Mouse (Mus musculus) WW6 (cell line): ENCODE results near the gene Prkcz.

Source experiments
- DNase-seq: peaks from one replicate; pipeline ENCODE4 v3.0.0-alpha.2; 2013; ENCODE audit warnings: low read depth, low spot score

The Prkcz gene

GRCm38 (mm10) chr4:155361303-155361791 is at the start of gene Prkcz:
Gene Prkcz, minus strand, starts transcription at chr4:155361361.
- peak; percentile 91 for DNase-seq

- DNase-seq = peak; percentile 58
These were observed 48.1 kb upstream of the Prkcz start, which contains the start of gene Cfap74 for GRCm38 (mm10) chr4:155409058-155409776. Gene Cfap74, plus strand, starts transcription at chr4:155409190.

- no peak for DNase-seq
These were observed 47.5 kb upstream of the Prkcz start for GRCm38 (mm10) chr4:155408695-155409057.

- DNase-seq = no peak
These were observed 41.3 kb upstream of the Prkcz start for GRCm38 (mm10) chr4:155402489-155402888.

- DNase-seq = no peak
These were observed 40.0 kb upstream of the Prkcz start for GRCm38 (mm10) chr4:155401121-155401520.

DNA sequence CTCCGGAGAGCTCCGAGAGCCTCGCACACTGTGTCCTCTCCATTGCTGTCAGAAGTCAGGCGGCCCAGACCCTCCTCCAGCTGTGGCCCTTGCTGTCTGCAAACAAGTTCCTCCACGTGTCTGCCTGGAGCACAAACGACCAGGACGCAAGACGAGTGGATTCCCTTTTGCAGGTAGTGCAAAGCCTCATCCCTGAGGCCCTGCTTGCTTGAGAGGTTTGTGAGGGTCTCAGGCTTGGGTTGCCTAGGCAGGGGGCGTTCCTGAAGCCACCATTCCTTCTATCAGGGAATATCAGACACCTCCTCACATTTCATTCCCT is 37.0 kb upstream of the Prkcz start:
- DNase-seq = no peak

- DNase-seq = no peak
These were observed 36.5 kb upstream of the Prkcz start, which contains the start of gene Gabrd for GRCm38 (mm10) chr4:155397511-155398221. Gene Gabrd, minus strand, starts transcription at chr4:155398112.

DNA sequence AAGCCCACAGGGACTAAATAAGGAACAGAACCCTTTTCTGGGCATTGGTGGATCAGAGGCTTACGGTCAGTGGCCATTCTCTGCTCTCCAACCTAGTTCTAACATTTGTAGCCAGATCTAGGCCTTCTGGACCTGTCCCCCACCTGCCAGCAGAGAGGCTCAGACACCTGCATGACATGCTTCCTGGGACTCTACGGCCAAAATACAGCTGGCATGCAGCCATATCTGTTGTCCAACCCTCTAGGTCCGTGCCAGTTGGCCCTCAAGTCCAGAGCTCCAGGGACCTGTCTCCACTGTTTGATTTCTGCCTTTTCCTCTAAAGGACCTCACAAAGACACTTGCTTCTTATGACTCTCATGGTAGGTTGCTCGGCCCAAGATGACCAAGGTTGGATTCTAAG is 35.6 kb upstream of the Prkcz start:
- DNase-seq = no peak

DNA sequence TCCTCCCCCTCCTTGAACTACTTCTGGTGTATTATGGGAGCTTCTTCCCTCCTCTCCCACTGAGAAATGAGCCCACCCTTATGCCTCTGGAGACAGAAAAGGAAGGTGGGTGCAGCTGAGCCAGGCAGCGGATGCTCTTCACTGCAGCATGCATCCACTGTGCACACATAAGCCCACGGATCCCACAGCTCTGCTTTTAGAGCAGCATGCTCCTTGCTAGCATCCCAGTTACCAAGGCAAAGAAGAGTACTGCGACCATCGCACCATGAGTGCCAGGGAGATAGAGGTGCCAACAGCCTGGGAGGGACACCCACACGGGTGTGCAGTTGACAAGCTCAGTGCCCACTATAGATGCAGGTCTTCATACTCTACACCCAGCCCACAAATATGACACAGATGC is 34.3 kb upstream of the Prkcz start:
- no peak for DNase-seq

DNA sequence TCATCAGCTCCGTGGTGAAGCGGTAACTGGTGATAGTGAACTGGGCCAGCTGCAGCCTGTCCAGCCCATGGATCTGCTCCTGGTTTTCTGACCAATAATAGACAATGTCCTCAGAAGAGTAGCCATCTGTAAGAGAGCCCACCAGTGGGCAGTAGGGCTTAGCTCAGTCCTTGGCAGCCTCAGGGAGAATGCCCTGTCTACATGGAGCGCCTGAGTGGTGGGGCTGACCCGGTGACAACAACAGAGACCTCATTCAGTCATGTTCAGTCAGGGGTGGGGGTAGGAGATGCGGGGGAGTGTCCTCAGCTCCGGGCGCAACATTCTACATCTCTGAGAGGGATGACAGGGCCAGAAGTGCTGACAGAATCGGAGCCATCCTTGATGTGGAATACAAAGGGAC is 26.0 kb upstream of the Prkcz start:
- DNase-seq = no peak

DNA sequence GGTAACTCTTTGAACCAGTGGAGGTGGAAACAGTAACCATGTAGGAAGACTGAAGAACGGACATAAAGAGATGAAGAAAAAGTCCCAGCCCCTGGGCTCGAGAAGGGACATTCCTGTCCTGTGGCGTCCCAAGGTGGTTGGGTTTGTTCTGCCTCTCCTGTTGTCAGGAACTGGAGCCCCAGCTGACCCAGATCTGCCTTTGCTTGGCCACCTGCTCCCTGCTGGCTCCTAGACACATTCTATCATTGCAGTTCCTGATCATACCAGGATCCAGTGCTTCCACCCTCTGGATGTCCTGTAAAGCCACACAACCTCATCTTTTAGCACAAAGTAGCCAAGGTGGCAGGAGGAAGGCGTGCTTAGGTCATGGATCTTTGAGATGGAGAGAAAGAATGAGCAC is 22.2 kb upstream of the Prkcz start:
- no peak for DNase-seq

DNA sequence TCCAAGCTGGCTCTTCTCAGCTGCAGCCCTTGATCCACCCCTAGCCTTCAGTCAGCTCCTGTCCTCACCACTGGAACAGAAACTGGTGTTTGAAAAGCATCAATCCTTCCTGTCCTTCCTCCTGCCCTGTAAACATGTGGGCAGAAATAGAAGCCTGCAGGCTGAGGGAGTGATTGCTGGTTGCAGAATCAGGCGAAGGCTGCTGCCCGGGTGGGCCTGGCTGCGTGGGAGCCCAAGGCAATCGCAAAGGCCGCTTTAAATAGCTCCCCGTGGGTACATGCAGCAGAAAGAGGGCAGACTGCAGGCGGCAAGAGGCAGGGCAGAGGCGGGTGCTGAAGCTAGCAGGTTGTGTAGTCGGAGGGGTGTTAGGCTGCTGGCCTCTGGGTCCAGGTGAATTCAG is 21.6 kb upstream of the Prkcz start:
- no peak for DNase-seq

- DNase-seq = no peak
These were observed 20.8 kb upstream of the Prkcz start for GRCm38 (mm10) chr4:155381974-155382373.

GRCm38 (mm10) chr4:155371797-155372735 is 10.9 kb upstream of the Prkcz start:
- DNase-seq = no peak

DNA sequence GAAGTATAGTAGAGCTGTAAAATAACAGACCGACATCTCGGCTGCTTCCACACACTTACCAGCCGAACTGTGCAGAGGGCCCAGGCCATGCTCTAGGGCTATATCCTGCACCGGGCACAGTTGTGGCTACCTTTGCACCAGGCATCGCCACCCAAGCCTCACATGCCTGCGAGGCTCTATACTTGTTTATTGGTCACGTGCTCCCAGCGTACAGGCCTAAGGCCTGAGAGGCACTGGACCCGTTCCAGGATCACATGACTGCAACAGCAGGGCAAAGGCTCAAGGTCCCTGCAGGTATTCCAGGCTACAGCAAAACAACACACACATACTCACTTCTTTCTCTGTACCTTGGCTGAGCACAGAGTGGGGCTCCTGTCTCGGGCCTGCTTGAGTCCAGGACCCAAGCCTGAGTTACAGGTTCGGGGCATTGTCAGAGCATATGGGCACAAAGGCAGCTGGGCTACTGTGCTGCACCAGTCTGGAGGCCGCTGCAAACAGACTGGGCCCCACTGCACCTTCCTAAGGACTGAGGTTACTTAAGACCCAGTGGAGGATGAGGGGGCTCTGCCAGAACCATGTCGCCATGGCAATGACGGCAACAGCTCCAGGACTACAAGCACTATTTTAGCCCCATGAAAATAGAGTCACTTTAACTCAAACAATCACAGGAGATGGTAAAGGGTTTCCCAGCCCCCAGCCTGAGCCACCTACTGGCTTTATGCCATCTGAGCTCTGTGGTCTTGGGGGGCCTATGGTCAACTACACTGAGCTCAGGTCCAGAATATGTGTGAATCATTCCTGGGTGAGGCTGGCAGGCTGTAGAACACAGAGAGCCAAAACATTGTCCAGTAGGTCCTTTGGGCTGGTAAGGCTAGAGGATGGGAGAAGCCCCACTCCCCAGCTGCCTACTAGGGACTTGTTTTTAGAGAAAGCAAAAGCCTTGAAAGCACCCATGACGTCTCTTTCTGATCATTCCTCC is 9.9 kb upstream of the Prkcz start:
- no peak for DNase-seq

- DNase-seq = no peak
These were observed 7.5 kb upstream of the Prkcz start for GRCm38 (mm10) chr4:155368684-155369083.

DNA sequence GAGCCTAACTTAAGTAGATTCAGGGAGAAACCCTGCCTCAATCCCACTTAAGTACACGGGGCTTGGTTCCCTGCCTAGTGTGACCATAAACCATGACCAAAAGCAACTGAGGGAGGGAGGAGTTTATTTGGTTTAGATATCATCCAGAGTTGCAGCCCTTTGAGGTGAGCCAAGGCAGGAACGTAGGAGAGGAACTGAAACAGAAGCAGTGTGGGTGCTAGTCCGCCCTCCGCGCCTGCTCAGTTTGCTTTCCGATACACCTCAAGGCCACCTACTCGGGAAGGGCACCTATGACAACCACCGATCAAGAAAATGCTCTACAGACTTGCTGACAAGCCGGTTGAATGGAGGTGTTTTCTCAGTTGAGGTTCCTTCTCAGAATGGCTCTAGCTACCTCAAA is 6.6 kb upstream of the Prkcz start:
- no peak for DNase-seq

- no peak for DNase-seq
These were observed 5.6 kb upstream of the Prkcz start for GRCm38 (mm10) chr4:155366784-155367183.

- DNase-seq = no peak
These were observed 1.3 kb upstream of the Prkcz start for GRCm38 (mm10) chr4:155362443-155362842.

DNA sequence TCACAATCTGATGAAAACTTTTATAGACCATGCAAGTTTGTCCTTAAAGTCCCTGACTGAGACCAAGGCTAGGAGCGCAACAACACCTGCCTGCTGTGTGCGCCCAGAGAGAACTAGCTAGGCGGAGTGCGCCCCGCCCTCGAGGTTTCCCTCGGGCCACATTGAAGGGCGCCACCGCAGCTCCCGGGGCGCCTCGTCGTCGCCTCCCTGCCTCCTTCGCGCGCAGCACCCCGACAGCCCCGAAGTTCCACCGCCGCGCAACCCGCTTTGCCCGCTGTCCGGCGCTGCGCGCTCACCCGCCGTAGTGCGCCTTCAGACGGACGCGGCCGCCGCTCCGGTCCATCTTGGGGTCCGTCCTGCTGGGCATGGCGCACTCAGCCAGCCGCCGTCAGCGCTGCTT is 305 bp downstream of the Prkcz start:
- DNase-seq = no peak
